Mouse (Mus musculus) cerebellum, postnatal 10 days (tissue): ENCODE measurements around the gene Garem2.
"Not testable (repeated sequence)": the region's sequence is repeated elsewhere in the genome, so short reads cannot be mapped to it uniquely, and the experiment has no call there.

Experiments used
- DNase-seq, 2 experiments: peaks; one replicate each; pipeline ENCODE4 v3.0.0; 2021; ENCODE audit warnings: mixed read lengths in 2 of 2

Garem2 gene

DNA sequence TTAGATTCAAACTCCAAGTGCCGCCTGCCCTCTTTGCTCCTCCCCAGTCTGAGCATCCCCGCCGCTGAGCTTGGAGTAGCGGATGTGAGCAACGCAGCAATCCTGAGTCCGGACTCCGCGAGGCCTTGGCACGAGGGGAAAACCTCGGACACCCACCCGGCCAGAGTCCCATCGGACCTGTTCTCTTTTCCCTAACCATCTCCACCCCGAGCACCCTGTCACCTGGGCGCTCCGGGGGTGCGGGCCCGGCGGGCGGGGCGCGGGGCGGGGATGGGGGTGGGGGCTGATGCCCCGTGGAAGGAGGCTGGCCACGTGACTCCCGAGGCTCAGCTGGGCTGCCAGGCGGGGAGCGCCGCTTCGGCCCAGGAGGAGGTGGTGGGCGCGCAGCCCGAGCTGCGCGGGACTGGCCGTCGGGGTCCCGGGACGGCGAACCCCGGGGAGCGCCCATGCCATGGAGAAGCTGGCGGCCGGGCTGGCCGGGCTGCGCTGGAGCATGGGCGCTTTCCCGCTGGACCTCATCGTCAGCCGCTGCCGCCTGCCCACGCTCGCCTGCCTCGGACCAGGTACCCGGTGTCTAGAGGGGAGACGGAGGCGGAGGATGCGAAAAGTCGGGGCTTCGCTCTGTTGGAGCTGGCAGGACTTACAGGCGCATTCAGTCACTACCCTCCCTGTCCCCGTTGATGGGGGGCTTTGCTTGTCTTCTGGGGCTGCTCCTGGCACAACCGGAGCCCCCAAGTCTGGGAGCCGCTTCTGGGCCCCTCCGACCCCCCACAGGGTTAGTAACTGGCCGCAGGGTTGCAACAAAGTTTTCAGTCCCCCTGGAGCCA lies at the start of gene Garem2:
Gene Garem2, plus strand, starts transcription at position 321 of the 827 bp plus-strand sequence.
- peak; percentile 46 to 47 for DNase-seq

DNA sequence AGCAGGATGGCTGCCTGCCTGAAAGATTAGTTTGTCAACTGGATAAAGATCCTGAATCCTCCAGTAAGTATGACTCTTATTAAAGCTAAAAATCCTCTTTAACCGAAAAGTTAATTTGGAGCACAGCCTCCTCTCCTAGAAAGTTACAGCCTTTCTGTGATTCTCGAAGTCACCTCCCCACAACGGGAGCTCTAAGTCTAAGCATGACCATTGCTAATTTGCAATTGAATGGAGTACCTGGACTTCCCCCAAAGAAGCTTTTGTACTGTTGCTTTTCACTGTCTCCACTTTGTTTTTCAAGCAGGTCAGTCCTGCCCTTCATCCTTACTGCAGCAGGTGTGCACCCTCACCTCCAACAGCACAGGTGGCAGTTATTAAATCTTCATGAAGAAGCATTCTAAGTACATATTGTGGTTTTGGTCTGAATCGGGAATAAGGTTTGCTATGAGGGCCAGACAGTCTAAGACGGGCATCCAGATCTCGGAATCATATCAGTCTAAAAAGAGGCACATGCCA lies 46.7 kb upstream of the Garem2 start:
- DNase-seq = no peak

GRCm38 (mm10) chr5:30059607-30060006 lies 45.4 kb upstream of the Garem2 start:
- not testable (repeated sequence) for DNase-seq

DNA sequence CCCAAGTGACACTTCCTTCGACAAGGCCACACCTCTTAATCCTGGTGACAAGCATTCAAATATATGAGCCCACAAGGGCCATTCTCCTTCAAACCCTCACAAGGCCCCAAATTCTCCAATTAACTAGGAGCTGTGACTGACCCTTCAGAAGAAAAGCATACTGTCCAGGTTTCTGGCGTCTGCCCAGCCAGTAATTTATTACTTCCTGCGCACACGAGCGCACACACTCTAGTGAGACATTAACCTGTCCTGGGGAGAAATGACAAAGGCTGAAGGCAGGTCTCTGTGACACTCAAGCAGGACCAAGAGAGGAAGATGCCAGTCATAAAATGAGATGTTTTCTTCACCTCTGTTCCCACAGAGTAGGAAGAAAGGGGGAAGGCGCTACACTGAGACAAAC lies 37.2 kb upstream of the Garem2 start:
- no peak for DNase-seq

DNA sequence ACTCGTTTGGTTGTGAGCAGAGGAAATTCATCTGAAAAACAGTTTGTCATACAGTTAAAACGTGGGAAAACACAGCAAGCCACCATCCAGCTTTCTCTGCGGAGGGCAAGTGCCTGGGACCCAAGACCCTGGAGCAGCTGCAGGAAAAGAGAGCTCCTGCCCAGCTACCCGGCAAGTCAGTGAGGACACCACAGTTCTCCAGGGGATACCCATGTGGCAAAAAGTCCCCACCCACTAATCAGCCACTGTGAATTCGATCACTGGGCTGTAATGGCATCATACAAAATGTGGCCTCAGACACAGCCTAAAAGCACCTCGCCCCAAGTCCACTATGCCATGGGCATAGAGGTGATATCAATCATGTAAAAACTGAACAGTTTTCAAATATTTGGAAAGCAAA lies 33.3 kb upstream of the Garem2 start:
- no peak for DNase-seq

DNA sequence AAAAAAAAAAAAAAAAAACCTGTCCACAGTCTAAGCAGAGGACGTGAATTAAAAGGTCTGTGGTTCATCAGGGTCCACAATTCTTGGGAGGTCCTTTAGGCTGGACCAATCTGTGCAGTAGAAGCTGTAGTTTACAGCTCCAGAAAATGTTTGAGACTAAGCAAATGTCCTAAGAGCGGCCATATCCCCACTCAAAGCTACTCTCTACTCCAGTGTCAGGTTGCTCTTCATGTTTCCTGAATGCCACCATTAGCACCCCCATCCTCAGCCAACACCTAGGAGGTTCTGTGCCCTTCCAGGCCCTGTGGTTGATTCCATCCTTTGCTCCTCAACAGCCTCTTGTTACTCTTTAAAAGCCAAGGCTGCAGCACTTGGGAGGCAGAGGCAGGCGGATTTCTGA lies 32.6 kb upstream of the Garem2 start:
- DNase-seq = no peak

DNA sequence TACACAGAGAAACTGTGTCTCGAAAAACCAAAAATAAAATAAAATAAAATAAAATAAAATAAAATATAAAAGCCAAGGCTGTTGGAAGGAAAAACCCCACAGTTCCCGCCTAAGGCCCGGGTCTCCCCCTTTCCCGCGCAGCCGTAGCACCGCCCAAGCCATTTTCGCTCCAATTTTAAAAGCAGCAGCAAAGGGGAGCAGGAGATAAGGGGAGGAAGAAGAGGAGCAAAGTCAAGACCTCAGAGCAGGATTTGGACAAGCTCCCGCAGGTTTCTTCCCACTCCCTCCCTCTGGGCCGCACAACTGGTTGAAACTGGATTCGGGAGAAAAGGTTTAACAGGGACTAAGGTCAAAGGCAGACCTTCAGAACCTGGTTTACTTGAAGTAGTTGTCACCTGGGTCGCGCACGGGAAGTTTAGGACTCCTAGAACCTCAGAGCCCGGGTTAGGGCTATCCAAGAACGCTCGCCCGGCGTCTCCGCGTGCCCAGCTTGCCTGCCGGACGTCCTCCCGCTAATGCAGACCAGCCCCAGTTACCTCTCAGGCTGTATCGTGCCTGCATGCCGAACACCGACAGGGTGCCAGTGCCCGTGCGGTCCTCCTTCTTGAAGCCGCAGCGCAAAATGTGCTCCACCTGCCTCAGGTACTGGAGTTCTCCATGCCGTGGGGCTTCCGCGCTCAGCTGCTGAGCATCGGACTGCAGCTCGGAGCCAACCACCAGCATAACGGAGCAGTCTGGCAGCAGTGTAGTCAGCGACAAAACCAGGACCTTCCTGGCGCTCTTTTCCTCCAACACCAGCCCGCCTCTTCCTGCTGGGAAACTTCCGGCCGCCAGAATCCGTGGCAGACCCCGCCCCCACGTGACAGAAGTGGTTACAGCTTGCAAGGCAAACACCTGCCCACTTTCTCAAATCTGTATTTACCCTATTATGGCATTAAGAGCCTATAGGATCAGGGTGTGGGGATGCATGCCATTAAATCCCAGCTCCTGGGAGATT lies 31.8 kb upstream of the Garem2 start, which contains the start of gene Tyms:
Gene Tyms, minus strand, starts transcription at position 793 of the 997 bp plus-strand sequence.
- DNase-seq = peak; percentile 85 to 90

GRCm38 (mm10) chr5:30092701-30093100 lies 12.3 kb upstream of the Garem2 start:
- no peak for DNase-seq

DNA sequence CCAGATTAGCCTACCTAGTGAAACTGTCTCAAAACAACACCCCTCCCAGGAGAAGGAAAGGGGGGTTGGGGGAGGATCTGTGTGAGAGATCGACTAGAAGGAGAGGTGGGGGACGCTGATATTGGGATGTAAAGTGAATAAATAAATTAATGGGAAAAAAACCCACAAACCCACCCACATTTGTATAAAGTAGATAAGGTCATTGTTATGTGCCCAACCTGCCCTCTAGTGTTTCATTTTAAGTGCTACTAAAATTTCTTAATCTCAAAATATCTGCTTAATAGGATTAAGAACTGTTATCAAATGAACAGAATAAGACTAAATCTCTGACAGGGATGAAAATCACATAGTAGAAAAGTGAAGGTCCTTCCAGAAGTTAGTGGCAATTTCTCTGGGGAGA lies 10.6 kb upstream of the Garem2 start:
- no peak for DNase-seq

DNA sequence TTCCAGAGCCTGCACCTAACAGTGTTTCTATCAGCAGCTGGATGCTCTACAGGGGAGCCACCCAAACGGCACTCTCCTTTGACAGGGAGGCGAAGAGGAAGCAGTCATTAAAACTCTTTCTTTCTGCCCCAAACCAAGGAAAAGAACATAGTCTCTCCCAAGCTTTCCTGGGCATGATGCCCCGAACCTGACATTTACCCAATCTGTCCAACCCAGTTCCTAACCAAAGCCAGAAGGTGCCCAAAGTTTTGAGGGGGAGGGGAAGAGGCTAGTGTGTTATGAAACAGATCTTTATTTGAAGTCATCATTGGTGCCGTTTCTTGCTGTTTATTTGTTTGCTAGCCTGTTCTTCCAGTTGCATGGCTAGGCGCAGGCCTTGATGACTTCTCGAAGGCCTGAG lies 9.2 kb upstream of the Garem2 start:
- no peak for DNase-seq

DNA sequence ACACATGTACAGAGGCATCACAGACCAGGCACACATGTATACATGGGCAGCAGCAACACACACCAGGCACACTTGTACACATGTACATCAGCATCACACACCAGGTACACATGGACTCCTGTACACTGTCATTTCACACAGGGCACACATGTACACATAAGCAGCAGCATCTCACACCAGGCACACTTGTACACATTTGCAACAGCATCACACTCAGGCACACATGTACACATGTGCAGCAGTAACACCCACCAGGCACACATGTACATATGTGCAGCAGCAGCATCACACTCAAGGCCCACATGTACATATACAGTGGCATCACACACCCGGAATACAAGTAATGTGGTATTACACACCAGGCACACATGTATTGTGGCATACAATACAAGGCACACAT lies 6.7 kb upstream of the Garem2 start:
- DNase-seq = no peak

GRCm38 (mm10) chr5:30103340-30103739 lies 1.6 kb upstream of the Garem2 start:
- DNase-seq = no peak

GRCm38 (mm10) chr5:30104339-30104738 lies 622 bp upstream of the Garem2 start:
- DNase-seq = peak; percentile 77 to 82

DNA sequence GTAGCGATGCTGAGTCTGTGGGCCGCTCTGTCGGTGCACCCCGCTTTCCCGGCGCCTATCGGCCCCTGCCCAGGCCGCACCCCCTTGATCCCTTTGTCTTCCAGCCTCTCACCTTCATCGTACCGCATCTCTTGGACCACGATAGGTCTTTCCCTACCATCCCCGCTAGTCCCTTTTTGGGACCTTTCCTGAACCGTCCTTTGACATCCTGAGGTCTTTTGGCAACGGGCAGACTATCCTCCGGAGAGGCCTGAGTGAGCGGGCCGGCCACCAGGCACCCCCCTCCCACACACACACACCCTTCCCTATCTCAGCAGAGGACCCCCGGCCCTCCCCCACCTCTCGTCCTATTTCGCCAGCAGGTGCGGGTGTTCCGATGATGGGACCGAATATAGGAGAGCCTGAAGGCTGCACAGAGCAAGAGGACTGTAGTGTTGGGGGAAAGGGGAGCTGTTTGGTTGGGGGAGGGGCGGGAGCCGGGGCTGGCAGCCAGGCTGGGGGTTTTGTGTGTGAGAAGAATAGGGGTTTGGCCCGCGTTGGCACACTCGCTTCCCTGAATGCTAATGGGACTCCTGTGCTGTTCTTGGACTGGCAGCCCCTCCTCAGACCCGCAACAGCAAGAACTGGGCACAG lies 823 bp downstream of the Garem2 start, which contains the start of gene 3110082J24Rik:
Gene 3110082J24Rik, minus strand, starts transcription at position 419 of the 633 bp plus-strand sequence.
- peak; percentile 55 to 68 for DNase-seq

- DNase-seq = no peak
These were observed 1.8 kb downstream of the Garem2 start for GRCm38 (mm10) chr5:30106756-30107155.

DNA sequence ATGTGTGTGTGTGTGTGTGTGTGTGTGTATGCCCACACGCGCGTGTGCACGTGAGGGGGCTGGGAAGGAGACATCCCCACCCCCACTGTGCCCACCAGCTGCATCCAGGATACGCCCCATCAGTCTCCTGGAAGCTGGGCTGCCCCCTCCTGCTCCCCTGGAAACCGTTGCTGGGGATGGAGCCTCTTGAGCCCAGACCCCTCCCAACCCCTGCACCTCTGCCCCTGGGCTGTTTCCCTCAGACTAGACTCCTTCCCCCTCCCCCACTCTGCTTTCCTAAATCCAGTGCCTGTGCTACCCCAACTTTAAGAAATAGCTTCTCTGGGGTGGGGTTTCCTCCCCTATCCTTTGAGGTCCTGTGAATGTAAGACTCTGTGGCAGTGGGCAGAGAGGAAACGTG lies 2.2 kb downstream of the Garem2 start:
- DNase-seq = peak; percentile 42 to 59

GRCm38 (mm10) chr5:30107611-30108041 lies 2.7 kb downstream of the Garem2 start:
- DNase-seq = peak in 1 of 2 experiments; percentile 38

GRCm38 (mm10) chr5:30108233-30108632 lies 3.3 kb downstream of the Garem2 start:
- DNase-seq = no peak

GRCm38 (mm10) chr5:30109899-30110298 lies 4.9 kb downstream of the Garem2 start:
- DNase-seq = no peak

DNA sequence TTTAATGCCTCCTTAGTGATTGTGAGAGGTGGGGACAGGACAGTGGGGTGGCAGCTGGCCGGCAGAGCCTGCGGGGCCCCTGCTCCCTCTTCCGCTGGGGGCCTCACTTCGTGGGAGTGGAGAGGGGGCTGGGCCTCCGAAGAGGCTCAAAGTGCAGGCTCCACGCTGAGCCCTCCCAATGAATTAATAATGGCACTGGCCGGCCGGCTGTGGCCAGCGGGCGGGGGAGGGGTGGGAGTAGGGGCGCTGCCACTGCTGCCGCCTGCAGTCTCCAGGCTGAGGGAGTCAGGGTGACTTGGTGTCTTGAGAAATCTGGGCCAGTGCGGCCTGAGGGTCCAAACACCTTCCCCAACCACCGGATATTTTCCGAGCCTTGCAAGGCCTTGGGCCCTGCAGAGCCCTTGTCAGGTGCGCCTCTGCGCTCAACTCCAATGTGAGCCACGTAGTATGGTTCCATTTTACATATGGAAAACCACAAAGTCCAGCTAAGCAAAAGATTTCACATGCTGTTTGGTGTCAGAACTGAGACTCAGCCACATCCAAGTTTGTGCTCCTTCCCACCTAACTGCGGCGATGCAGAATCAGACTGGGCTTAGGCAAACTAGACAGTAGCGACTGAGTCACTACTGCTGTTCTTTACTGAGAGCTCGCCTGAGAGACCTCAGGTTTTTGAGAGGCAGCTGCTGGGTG lies 5.6 kb downstream of the Garem2 start:
- DNase-seq = peak in 1 of 2 experiments; percentile 48

DNA sequence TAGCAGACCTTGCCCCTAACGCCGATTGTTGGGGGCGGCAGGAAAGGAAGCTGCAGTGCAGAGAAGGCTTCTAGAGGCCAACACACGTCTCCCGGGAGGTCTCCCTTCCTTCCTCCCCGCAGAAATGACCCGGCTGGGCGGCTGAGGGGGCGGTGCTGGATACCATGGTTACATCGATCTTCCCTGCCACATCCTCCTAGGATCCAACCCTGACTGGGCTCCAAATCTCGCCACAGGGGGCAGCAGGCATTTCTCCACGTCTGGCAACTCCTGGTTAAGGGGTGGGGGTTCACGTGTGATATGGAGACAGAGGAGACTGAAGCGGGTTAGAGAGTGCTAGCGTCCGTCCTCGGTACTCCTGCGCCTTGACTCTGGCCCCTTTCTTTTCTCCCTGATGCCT lies 6.2 kb downstream of the Garem2 start:
- DNase-seq = peak; percentile 63 to 72

DNA sequence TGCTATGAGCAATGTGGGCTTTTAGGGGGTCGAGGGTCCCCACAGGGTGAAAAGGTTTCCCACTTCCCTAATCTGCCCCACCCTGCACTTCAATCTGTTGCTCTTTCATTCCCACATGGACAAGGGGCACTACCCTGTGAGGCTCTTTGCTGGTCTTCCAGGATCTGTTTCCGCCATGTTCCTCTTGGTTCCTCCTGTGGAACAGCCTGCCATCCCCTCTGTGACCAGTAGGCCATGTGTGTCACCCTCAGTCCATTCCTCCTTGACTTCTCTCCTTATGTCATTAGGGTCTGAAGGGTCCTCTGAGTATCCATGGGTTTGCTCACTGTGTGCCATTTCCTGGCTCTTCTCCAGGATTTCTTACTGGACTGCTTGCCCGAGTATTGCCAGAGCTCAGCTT lies 6.8 kb downstream of the Garem2 start:
- no peak for DNase-seq
